Mouse (Mus musculus) frontal cortex, postnatal 14 days (tissue): ENCODE results near the gene Clec1b.

Experiments
- DNase-seq, 2 experiments: peaks; one replicate each; pipeline ENCODE4 v3.0.0; 2022; ENCODE audit warnings: low spot score in 2 of 2

Gene Clec1b

DNA sequence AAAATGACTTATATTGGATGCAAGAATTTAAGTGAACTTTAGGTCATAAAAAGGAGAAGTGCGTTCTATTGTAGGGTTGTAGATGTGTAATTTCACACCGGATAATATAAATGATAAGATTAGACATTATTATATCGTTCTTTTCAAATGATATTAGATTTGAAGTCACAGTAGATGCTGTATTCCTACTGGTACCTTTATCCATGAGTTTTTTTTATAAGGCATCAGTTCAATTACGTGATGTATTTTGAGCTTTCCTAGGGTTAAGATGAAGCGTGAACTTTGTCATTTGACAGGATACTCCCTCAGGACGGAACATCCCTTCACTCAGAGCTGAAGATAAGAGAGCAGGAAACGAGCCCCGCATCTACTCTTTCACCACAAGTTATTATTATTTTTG is at the start of gene Clec1b:
Clec1b (plus strand) TSS at position 301 of the 400 bp plus-strand sequence.
- no peak for DNase-seq

DNA sequence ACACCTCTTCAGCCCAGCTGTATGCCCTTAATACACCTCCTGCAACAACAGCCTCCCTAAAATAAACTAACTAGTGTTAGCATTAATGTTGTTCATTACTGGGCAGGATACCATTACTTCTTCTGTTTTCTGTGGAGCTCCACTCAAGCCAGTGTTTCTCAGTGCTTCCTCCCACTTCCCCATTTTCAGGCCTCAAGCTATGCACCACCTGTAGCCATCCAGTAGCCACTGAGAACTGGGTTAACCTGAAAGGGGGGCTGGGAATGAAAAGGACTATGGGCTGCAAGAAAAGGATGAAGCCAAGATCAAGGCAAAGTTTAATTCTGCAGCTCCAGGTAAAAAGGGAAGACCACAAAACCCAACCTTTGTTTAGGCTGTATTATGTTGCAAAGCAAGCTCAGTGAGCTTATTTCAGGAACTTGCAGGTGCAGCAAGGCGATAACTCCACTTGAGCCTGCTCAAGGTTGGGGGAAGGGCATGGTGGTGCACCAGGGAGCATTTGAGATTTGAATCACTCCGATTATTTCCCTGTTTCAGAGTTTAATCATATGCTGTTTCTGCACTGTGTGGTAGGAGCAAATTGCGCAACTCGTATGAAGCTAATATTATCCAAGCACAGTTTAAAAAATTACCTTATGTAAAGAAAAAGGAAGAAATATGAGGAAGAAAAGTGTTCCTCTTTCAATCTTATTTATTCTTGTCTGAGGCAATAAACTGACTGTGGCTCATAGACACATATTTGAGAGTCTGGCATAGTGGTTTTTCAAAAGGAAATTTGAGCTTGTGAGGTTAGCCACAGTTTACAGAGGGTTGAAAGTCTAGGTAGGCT is 47.4 kb upstream of the Clec1b start:
- no peak for DNase-seq

DNA sequence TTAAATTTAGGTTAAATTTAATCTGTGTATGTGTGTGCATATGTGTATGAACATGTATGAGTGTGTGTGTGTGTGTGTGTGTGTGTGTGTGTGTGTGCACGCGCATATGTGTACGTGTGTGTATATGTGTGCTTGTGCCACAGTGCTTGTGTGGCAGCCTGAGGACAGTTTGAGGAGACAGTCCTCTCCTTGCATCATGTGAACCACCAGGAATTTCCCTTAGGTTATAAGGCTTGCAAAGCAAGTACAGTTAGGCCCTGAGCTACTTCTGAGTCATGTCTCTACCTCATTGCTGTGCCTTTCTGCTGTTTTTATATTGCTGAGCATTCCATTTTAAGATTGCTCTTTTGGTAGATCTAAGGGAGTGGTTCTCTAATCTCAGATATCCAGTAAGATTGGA is 46.0 kb upstream of the Clec1b start:
- no peak for DNase-seq

- no peak for DNase-seq
Measured at GRCm38 (mm10) chr6:129355774-129356173, 41.3 kb upstream of the Clec1b start.

DNA sequence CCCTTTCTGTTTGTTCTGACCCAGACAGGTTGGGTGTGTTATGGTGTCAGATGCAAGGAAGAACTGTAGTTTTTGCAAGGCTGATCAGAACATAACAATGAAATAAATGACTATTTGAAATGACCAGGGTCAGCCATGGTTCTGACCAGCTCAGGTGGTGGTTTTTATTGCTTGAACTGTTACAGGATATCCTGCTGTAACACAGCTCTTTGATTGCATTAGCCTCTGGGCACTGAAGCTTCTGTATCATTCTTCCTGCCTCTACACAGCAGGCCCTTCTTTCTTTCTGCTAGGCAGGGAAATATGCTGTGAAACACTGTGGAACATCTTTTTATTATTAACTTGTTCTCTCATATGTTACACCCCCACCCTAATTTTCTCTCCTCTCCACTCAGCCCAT is 40.7 kb upstream of the Clec1b start:
- DNase-seq = no peak

DNA sequence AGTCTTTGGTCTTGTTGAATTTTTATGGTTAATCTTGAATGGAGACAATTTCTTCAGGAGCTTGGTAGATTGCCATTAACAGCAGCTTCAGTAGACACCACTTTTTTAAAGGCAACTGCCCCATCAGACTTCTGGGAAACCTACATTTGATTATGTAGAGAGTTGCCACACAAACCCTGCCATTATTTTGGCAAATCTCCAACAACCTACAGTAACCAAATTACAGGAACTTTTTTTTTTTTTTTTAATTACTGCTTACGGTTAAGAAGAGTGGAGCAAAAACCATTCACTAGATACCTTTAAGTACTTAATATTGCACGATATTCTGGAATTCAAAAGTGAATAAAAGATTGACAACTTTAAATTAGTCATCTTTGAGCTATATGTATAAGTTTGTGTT is 37.6 kb upstream of the Clec1b start:
- DNase-seq = no peak

DNA sequence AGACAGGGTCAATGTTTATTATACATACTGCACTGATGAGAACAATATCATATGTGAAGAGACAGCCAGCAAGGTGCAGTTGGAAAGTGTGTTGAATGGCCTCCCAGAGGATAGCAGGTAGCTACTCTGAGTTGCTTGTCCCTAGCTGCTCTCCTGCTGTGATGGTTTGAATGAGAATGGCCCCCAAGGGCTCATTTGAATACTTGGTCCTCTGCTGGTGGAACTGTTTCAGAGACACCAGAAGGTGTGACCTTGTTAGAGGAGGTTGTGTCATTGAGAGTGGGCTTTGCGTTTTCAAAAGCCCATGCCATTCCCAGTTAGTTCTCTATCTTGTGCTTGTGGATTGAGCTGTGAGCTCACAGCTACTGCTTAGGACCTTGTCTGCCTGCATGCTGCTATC is 33.2 kb upstream of the Clec1b start:
- DNase-seq = no peak

- DNase-seq = no peak
Measured at GRCm38 (mm10) chr6:129365959-129366359, 31.1 kb upstream of the Clec1b start.

DNA sequence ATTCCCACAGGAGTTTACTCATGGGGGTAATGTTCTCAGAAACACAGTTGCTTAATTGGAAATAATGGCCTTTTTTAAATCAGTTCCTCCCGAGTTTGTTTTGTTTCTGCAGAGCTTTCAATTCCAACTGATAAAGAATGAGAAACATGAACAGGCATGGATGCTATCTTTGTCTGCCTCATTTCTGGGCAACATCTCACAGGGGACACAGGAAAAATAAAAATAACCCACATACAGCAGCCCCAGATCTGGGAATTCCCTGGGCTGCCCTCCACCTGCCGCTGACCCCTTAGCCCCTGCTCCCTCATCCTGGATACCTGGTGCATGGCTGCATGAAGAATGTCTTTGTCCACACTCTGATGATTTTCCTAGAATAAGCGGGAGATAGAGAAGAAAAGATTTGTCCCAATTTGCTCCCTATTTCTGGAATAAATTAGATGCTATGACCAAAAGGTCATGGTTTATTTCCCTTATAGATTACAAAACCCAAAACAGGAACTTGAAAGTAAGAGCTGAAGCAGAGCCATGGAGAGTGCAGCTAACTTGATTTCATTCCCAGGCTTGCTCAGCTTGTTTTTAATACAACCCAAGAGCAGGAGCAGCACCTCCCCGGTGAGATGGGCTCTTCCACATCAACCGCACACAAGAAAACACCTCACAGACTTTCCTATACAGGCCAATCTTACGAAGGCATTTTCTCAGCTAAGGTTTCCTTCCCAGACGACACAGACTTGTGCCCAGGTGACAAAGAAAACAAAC is 27.5 kb upstream of the Clec1b start:
- no peak for DNase-seq

- no peak for DNase-seq
Measured at GRCm38 (mm10) chr6:129374937-129375471, 22.1 kb upstream of the Clec1b start.

DNA sequence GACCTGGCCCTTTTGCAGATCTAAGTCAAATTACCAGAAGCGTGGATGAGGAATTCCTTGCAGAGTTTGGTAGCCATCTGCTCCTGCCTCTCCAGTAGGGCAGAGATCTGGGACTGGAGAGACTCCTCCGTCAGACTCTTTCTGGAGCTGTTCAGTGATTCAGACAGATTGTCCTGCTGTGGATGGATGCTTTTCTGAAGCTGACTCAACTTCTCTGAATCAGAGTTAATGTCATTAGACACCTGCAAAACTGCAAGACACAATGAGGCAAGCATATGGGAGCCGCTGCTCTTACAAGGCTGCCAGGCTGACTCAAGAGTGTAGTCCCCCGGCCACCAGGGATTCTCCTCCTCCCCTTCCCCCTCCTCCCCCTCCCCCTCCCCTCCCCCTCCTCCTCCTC is 16.6 kb upstream of the Clec1b start:
- DNase-seq = no peak

- no peak for DNase-seq
Measured at GRCm38 (mm10) chr6:129381736-129382135, 15.4 kb upstream of the Clec1b start.

DNA sequence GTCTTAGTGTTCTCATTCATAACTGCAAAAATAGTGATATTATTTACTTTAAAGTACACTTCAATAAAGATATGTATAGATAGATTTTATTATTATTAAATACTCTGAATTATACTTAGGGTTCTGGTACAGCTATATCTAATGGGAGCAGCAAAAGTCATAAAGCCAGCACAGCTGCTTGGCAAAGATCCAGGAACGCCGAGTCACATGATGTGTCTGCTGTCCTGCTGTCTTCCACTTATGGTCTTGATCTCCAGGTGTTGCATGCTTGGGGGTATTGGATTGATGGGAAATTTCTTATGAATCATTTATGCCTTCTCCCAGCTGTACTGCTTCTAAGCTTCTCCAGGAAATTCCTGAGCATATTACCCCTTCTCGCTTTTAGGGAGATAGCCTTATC is 13.6 kb upstream of the Clec1b start:
- no peak for DNase-seq

- no peak for DNase-seq
Measured at GRCm38 (mm10) chr6:129385000-129385399, 12.1 kb upstream of the Clec1b start.

- no peak for DNase-seq
Measured at GRCm38 (mm10) chr6:129385774-129386173, 11.3 kb upstream of the Clec1b start, which contains the start of gene Clec12b. TSS of gene Clec12b (minus strand) at chr6:129385874.

- no peak for DNase-seq
Measured at GRCm38 (mm10) chr6:129393087-129393720, 3.9 kb upstream of the Clec1b start.

DNA sequence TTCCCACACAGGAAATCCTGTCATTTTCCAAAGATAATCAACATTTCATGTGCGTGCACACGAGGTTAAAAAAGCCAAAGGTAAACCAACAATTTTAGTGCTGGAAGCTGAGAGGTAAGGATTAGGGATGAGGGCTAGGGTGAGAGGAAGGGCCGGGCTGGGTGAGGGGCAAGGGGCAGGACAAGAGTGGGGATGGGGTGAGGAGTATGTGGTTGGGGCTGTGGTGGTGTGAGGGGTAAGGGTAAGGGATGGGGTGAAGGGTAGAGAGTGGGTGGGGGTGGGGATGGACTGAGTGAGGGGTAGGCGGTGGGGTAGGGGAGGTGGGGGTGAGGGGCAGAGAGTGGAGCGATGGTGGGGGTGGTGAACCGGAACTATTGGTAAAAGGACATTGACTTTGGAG is 3.4 kb upstream of the Clec1b start:
- DNase-seq = no peak

DNA sequence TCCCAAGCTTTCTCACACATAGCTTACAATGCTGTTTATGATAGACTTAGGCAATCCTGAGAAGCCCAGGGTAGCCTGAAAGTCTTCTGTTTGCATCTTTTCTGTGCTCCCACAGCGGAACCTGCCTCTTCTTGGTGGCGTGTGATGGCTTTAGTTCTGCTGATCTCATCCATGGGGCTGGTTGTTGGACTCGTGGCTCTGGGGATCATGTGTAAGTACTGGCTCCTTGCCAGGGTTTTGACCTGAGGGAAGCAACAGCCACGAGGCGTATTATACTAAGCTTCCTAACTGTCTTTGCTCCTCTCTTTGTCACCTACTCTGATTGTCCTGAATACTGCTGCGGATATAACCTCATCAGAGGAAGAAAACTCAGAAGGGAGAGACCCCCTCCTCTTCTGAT is 2.8 kb downstream of the Clec1b start:
- DNase-seq = no peak

GRCm38 (mm10) chr6:129402404-129402803 is 5.3 kb downstream of the Clec1b start:
- DNase-seq = no peak

- no peak for DNase-seq
Measured at GRCm38 (mm10) chr6:129403391-129403790, 6.3 kb downstream of the Clec1b start.

GRCm38 (mm10) chr6:129405999-129406398 is 8.9 kb downstream of the Clec1b start:
- DNase-seq = no peak

DNA sequence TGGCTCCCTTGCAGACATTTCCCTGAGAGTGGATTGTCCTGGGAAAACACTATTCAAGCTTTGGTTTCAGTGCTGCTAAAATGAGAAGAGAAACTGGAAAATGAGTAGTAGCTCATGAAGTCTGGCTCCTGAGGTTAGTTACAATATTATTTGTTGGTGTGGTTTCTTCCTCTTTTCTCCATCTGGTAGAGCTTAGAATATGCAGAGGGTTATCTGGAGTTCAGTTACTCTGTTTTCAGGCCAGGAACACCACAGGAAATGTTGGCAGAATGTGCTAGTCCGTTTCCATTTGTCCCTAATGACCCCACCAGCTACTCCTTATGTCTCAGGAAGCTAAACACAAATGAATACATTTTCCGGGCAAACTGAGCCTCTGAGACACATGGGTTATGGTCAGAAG is 10.2 kb downstream of the Clec1b start:
- no peak for DNase-seq
